Mouse (Mus musculus) stomach, embryonic 15.5 days (tissue): ENCODE results near the gene Med24. TPM values are rescaled to one million over a fixed set of nuclear protein-coding genes. Genes with fewer than 3 reads are reported as not detected.

ENCODE experiments used
- ATAC-seq: fragments of 200-750 bp; cut with Nextera tagmentation; 2 replicates; pipeline ENCODE4 v1.8.0; 2017; ENCODE audit warnings: low read depth, moderate number of reproducible peaks, moderate TSS enrichment; ENCODE audit not compliant: insufficient read depth, low FRiP score
- H3K27ac ChIP-seq: fragments of 300-500 bp; sonication (generic); 2 replicates; pipeline ENCODE4 v1.5.1; 2015; ENCODE audit warnings: mild to moderate bottlenecking, inconsistent platforms
- H3K27me3 ChIP-seq: fragments of 300-500 bp; sonication (generic); replicated peaks from 2 replicates; pipeline ENCODE4 v1.6.1; 2015; ENCODE audit warnings: inconsistent platforms
- H3K36me3 ChIP-seq: fragments of 300-500 bp; sonication (generic); 2 replicates; pipeline ENCODE4 v1.6.1; 2015; ENCODE audit warnings: inconsistent platforms
- H3K4me1 ChIP-seq: fragments of 300-500 bp; sonication (generic); 2 replicates; pipeline ENCODE4 v1.6.1; 2015; ENCODE audit warnings: inconsistent platforms
- H3K4me2 ChIP-seq: fragments of 300-500 bp; sonication (generic); 2 replicates; pipeline ENCODE4 v1.6.1; 2015; ENCODE audit warnings: mild to moderate bottlenecking, inconsistent platforms
- H3K4me3 ChIP-seq: fragments of 300-500 bp; sonication (generic); replicated peaks from 2 replicates; pipeline ENCODE4 v1.5.1; 2015; ENCODE audit warnings: inconsistent platforms
- H3K9ac ChIP-seq: fragments of 300-500 bp; sonication (generic); 2 replicates; pipeline ENCODE4 v1.6.1; 2015; ENCODE audit warnings: inconsistent platforms
- H3K9me3 ChIP-seq: fragments of 300-500 bp; sonication (generic); 2 replicates; pipeline ENCODE4 v1.6.1; 2016; ENCODE audit warnings: inconsistent platforms
- WGBS: fragments of 180-500 bp; shearing (Covaris S2); methylation state at CpG from one replicate; pipeline ENCODE4 v1.1.7; 2015; 5-methylcytosine and 5-hydroxymethylcytosine counted together
- polyA plus RNA-seq: library from polyadenylated mRNA; unstranded; fragments of >200 nt; fragmentation: Nextera tagmentation; extraction: Ambion mirVana; gene quantifications from 2 replicates; pipeline ENCODE4 v1.2.1, GENCODE M21; 2015

The Med24 gene
- 36.4 and 39.7 TPM in 2 replicates for polyA plus RNA-seq

GRCm38 (mm10) chr11:98729119-98729588, at the start of gene Med24:
Gene Med24, minus strand, starts transcription at chr11:98729435.
- H3K36me3 ChIP-seq, result peaks cover 13% of the 10 kb centered on the region; the same call in 1 of the 2 replicates
- no peaks in the 10 kb centered on the region for H3K27me3 ChIP-seq
- ATAC-seq, result peak; percentile 93
- H3K9me3 ChIP-seq, result no peaks in the 10 kb centered on the region
- H3K4me3 ChIP-seq, result peak within 1 kb of the TSS; percentile 71
- 0 out of 2 replicates have a peak, but pooled peaks cover 6% of the 10 kb centered on the region for H3K4me1 ChIP-seq
- H3K9ac ChIP-seq, result peak within 1 kb of the TSS; percentile 49; the same call in 1 of the 2 replicates
- peak within 1 kb of the TSS; percentile 71 for H3K27ac ChIP-seq
- under 1% methylated on average over 16 of the region's 16 CpGs for WGBS
- H3K4me2 ChIP-seq, result peak within 1 kb of the TSS; percentile 70

GRCm38 (mm10) chr11:98777888-98778287, 48.7 kb upstream of the Med24 start:
- no peak for ATAC-seq
- Histone ChIP-seq H3K9me3 (no peaks in the 10 kb centered on the region), H3K4me1 (peaks cover 66% of the 10 kb centered on the region)

GRCm38 (mm10) chr11:98776843-98777590, 47.8 kb upstream of the Med24 start:
- Histone ChIP-seq H3K4me3 (0 out of 2 replicates have a peak overlapping the region, but pooled peaks have one; percentile 2), H3K27ac (peak overlapping the region; percentile 94), H3K36me3 (no peaks in the 10 kb centered on the region), H3K27me3 (no peaks in the 10 kb centered on the region), H3K9ac (0 out of 2 replicates have a peak overlapping the region, but pooled peaks have one; percentile 3), H3K4me2 (peak overlapping the region; percentile 83), H3K9me3 (no peaks in the 10 kb centered on the region), H3K4me1 (peaks cover 60% of the 10 kb centered on the region)
- 8% methylated on average over 9 of the region's 9 CpGs for WGBS
- no peak for ATAC-seq

More at GRCm38 (mm10) chr11:98777888-98778287, 48.7 kb upstream of the Med24 start:
- Histone ChIP-seq H3K36me3 (no peaks in the 10 kb centered on the region), H3K4me2 (no peak overlapping the region), H3K4me3 (no peak overlapping the region), H3K27me3 (no peaks in the 10 kb centered on the region), H3K27ac (peak overlapping the region; percentile 94; the same call in 1 of the 2 replicates), H3K9ac (no peak overlapping the region)

GRCm38 (mm10) chr11:98776052-98776764, 47.0 kb upstream of the Med24 start:
- no peaks in the 10 kb centered on the region for H3K27me3 ChIP-seq
- no peaks in the 10 kb centered on the region for H3K36me3 ChIP-seq
- ATAC-seq, result no peak
- WGBS, result 38% methylated on average over 12 of the region's 12 CpGs
- 0 out of 2 replicates have a peak overlapping the region, but pooled peaks have one; percentile 3 for H3K9ac ChIP-seq
- peak overlapping the region; percentile 94 for H3K27ac ChIP-seq
- peaks cover 56% of the 10 kb centered on the region for H3K4me1 ChIP-seq
- no peak overlapping the region for H3K4me3 ChIP-seq
- no peaks in the 10 kb centered on the region for H3K9me3 ChIP-seq
- peak overlapping the region; percentile 83 for H3K4me2 ChIP-seq

- Histone ChIP-seq H3K4me3 (peak overlapping the region; percentile 36), H3K27me3 (no peaks in the 10 kb centered on the region), H3K9me3 (no peaks in the 10 kb centered on the region), H3K27ac (peak overlapping the region; percentile 94), H3K9ac (no peak overlapping the region), H3K36me3 (0 out of 2 replicates have a peak, but pooled peaks cover 3% of the 10 kb centered on the region), H3K4me2 (peak overlapping the region; percentile 83), H3K4me1 (peaks cover 49% of the 10 kb centered on the region)
- 3% methylated on average over 15 of the region's 15 CpGs for WGBS
- ATAC-seq, result peak; percentile 70
Measured at GRCm38 (mm10) chr11:98775348-98776051, 46.3 kb upstream of the Med24 start.

- WGBS, result 1% methylated on average over 22 of the region's 22 CpGs
- H3K36me3 ChIP-seq, result 0 out of 2 replicates have a peak, but pooled peaks cover 3% of the 10 kb centered on the region
- H3K27me3 ChIP-seq, result no peaks in the 10 kb centered on the region
- peaks cover 49% of the 10 kb centered on the region for H3K4me1 ChIP-seq
- peak within 1 kb of the TSS; percentile 20; the same call in 1 of the 2 replicates for H3K9ac ChIP-seq
- no peaks in the 10 kb centered on the region for H3K9me3 ChIP-seq
- ATAC-seq, result no peak; the same call in 1 of the 2 replicates
- H3K4me3 ChIP-seq, result peak within 1 kb of the TSS; percentile 36
- H3K27ac ChIP-seq, result peak within 1 kb of the TSS; percentile 94
- peak within 1 kb of the TSS; percentile 83 for H3K4me2 ChIP-seq
Measured at GRCm38 (mm10) chr11:98774582-98775347, 45.5 kb upstream of the Med24 start, which contains the start of gene Nr1d1. Gene Nr1d1, minus strand, starts transcription at chr11:98775333.

- ATAC-seq, result peak; percentile 86
- Histone ChIP-seq H3K27ac (peak overlapping the region; percentile 94), H3K27me3 (no peaks in the 10 kb centered on the region), H3K4me1 (peaks cover 54% of the 10 kb centered on the region), H3K36me3 (peaks cover 13% of the 10 kb centered on the region; the same call in 1 of the 2 replicates), H3K9ac (no peak overlapping the region), H3K4me3 (peak overlapping the region; percentile 36), H3K9me3 (no peaks in the 10 kb centered on the region), H3K4me2 (peak overlapping the region; percentile 83)
- WGBS, result 1% methylated on average over 37 of the region's 37 CpGs
Measured at GRCm38 (mm10) chr11:98773635-98774295, 44.5 kb upstream of the Med24 start.

GRCm38 (mm10) chr11:98772667-98773171, 43.5 kb upstream of the Med24 start:
- 49% methylated on average over 8 of the region's 8 CpGs for WGBS
- Histone ChIP-seq H3K27me3 (no peaks in the 10 kb centered on the region), H3K27ac (peak overlapping the region; percentile 79), H3K4me1 (peaks cover 64% of the 10 kb centered on the region), H3K4me3 (no peak overlapping the region), H3K9ac (no peak overlapping the region), H3K4me2 (peak overlapping the region; percentile 83; the same call in 1 of the 2 replicates), H3K9me3 (no peaks in the 10 kb centered on the region), H3K36me3 (peaks cover 16% of the 10 kb centered on the region; the same call in 1 of the 2 replicates)
- ATAC-seq, result no peak

GRCm38 (mm10) chr11:98771844-98772525, 42.8 kb upstream of the Med24 start:
- 85% methylated on average over 11 of the region's 11 CpGs for WGBS
- H3K4me2 ChIP-seq, result no peak overlapping the region

GRCm38 (mm10) chr11:98771131-98771530, 41.9 kb upstream of the Med24 start:
- H3K9me3 ChIP-seq, result no peaks in the 10 kb centered on the region
- WGBS, result 90% methylated on average over 18 of the region's 18 CpGs
- no peak overlapping the region for H3K4me2 ChIP-seq
- no peak overlapping the region for H3K27ac ChIP-seq
- peaks cover 65% of the 10 kb centered on the region for H3K4me1 ChIP-seq
- peaks cover 16% of the 10 kb centered on the region; the same call in 1 of the 2 replicates for H3K36me3 ChIP-seq
- no peak overlapping the region for H3K4me3 ChIP-seq
- no peaks in the 10 kb centered on the region for H3K27me3 ChIP-seq
- ATAC-seq, result no peak
- no peak overlapping the region for H3K9ac ChIP-seq

More at GRCm38 (mm10) chr11:98771844-98772525, 42.8 kb upstream of the Med24 start:
- Histone ChIP-seq H3K9me3 (no peaks in the 10 kb centered on the region), H3K36me3 (peaks cover 16% of the 10 kb centered on the region; the same call in 1 of the 2 replicates), H3K27ac (0 out of 2 replicates have a peak overlapping the region, but pooled peaks have one; percentile 79), H3K4me1 (peaks cover 65% of the 10 kb centered on the region), H3K27me3 (no peaks in the 10 kb centered on the region), H3K9ac (no peak overlapping the region), H3K4me3 (no peak overlapping the region)
- no peak for ATAC-seq
